Mouse (Mus musculus): Measurements from ENCODE around the gene Sept9.

GRCm38 (mm10) chr11:117330076-117330950 is 130.9 kb downstream of the Sept9 start:
- TF ChIP-seq CTCF (IDR thresholded peaks at IDR 0.05; ENCODE audit: low read depth) (no peak), EP300 (IDR thresholded peaks at IDR 0.05; ENCODE audit: low read depth) (no peak)
